Mouse (Mus musculus) limb, embryonic 15.5 days (tissue): ENCODE results near the gene Arf4. TPM values are rescaled to one million over a fixed set of nuclear protein-coding genes. Genes with fewer than 3 reads are reported as not detected.

Source experiments
- ATAC-seq: fragments of 200-750 bp; cut with Nextera tagmentation; 2 replicates; pipeline ENCODE4 v1.8.0; 2017; ENCODE audit warnings: low read depth, moderate TSS enrichment; ENCODE audit not compliant: insufficient number of reproducible peaks, low FRiP score, low TSS enrichment
- H3K27ac ChIP-seq: fragments of 300-500 bp; sonication (generic); 2 replicates; pipeline ENCODE4 v1.5.1; 2015; ENCODE audit warnings: moderate library complexity, mild to moderate bottlenecking, inconsistent platforms
- H3K27me3 ChIP-seq: fragments of 300-500 bp; sonication (generic); 2 replicates; pipeline ENCODE4 v1.6.1; 2015; ENCODE audit warnings: inconsistent platforms
- H3K36me3 ChIP-seq: fragments of 300-500 bp; sonication (generic); 2 replicates; pipeline ENCODE4 v1.6.1; 2015; ENCODE audit warnings: inconsistent platforms
- H3K4me1 ChIP-seq: fragments of 300-500 bp; sonication (generic); 2 replicates; pipeline ENCODE4 v1.6.1; 2015; ENCODE audit warnings: inconsistent platforms
- H3K4me2 ChIP-seq: fragments of 300-500 bp; sonication (generic); 2 replicates; pipeline ENCODE4 v1.6.1; 2015; ENCODE audit warnings: mild to moderate bottlenecking, inconsistent platforms
- H3K4me3 ChIP-seq: fragments of 300-500 bp; sonication (generic); 2 replicates; pipeline ENCODE4 v1.5.1; 2015; ENCODE audit warnings: mild to moderate bottlenecking, inconsistent platforms
- H3K9ac ChIP-seq: fragments of 300-500 bp; sonication (generic); 2 replicates; pipeline ENCODE4 v1.6.1; 2015; ENCODE audit warnings: inconsistent platforms
- H3K9me3 ChIP-seq: fragments of 300-500 bp; sonication (generic); 2 replicates; pipeline ENCODE4 v1.6.1; 2016; ENCODE audit warnings: inconsistent platforms
- WGBS: fragments of 180-500 bp; shearing (Covaris S2); methylation state at CpG from one replicate; pipeline ENCODE4 v1.1.7; 2015; 5-methylcytosine and 5-hydroxymethylcytosine counted together
- polyA plus RNA-seq: library from polyadenylated mRNA; unstranded; fragments of >200 nt; fragmentation: Nextera tagmentation; extraction: Ambion mirVana; gene quantifications from 2 replicates; pipeline ENCODE4 v1.2.1, GENCODE M21; 2015

The Arf4 gene
- 712 and 733 TPM in 2 replicates for polyA plus RNA-seq

DNA sequence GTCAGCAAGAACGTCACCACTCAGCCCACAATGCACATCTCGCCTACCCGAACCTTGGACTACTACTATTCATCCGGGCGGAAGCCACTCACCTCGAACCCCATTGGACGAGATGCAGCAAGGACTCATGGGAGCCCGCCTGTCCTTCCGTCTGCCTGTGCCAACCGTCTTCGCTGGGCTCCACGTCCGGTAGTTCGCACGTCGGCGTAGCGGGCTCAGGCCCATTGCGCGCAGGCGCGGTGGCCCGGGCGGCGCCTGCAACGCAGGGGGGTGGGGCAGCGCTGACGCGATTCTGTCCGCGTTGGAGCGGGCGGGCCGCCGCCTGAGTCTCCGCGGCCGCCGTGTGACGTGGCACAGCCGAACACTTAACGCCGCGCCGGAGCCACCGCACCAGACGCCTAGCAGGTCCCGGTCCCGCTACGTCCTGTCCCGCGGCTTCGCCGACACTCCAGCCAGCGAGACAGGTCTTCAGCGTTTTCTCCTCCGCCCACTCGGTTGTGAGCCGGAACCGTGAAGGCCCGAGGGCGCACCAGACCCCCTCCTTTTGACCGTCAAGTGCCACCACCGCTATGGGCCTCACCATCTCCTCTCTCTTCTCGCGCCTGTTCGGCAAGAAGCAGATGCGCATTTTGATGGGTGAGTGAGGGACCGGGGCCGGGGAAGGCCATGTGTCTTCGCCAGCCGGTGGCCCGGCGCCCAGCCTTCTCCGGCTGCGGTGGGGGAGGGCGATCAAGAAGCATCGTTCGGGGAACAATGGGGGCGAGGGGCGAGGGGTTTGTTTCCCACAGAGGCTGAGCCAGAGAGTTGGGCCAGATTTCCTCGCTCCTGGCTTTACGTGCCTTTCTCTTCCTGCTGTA, at the start of gene Arf4:
TSS of gene Arf4 (plus strand) at position 224 of the 857 bp plus-strand sequence.
- Histone ChIP-seq H3K9me3 (no peaks in the 10 kb centered on the region), H3K4me2 (peak within 1 kb of the TSS; percentile 61), H3K36me3 (no peaks in the 10 kb centered on the region), H3K4me1 (peaks cover 10% of the 10 kb centered on the region; the same call in 1 of the 2 replicates), H3K4me3 (peak within 1 kb of the TSS; percentile 77), H3K9ac (peak within 1 kb of the TSS; percentile 86), H3K27ac (peak within 1 kb of the TSS; percentile 98), H3K27me3 (no peaks in the 10 kb centered on the region)
- ATAC-seq: peak; percentile 99
- WGBS: under 1% methylated on average over 82 of the region's 83 CpGs

GRCm38 (mm10) chr14:26591353-26591752, 46.5 kb upstream of the Arf4 start:
- no peak overlapping the region for H3K27ac ChIP-seq
- no peaks in the 10 kb centered on the region for H3K9me3 ChIP-seq
- no peak overlapping the region for H3K4me3 ChIP-seq
- no peaks in the 10 kb centered on the region for H3K4me1 ChIP-seq
- no peaks in the 10 kb centered on the region for H3K27me3 ChIP-seq
- no peak overlapping the region for H3K4me2 ChIP-seq
- ATAC-seq: no peak
- no peak overlapping the region for H3K9ac ChIP-seq
- H3K36me3 ChIP-seq: peaks cover 13% of the 10 kb centered on the region; the same call in 1 of the 2 replicates

DNA sequence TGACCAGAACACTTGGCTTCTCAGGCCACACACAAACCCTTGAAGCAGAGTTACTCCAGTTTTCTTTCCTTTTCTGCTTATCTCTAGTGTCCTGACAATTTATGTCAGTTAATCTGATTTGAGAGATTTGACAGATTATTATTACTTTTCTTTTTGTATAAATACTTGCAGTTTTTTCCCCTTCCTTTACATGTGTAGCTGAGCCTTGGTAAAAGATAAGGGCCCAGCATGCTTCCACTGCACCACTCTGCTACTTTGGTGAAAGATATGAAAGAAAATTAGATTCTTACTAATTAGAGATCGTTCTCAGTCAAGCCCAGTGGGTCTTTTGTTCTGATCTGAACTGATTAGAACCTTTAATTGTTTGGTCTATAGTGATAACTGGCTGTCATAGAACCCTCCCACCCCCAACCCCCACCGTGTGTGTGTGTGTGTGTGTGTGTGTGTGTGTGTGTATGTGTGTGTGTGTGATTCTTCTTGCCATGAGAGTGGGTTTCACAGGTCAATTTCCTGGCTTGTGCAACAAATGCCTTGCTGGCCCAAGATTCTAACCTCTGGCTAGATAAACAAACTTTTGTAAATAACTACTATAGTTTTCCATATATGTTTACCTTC, 44.5 kb upstream of the Arf4 start:
- H3K9me3 ChIP-seq: no peaks in the 10 kb centered on the region
- ATAC-seq: no peak
- 84% methylated on average over 2 of the region's 2 CpGs for WGBS
- no peak overlapping the region for H3K4me2 ChIP-seq
- H3K27ac ChIP-seq: no peak overlapping the region
- no peak overlapping the region for H3K9ac ChIP-seq
- no peaks in the 10 kb centered on the region for H3K27me3 ChIP-seq
- peaks cover 27% of the 10 kb centered on the region for H3K36me3 ChIP-seq
- H3K4me3 ChIP-seq: no peak overlapping the region
- no peaks in the 10 kb centered on the region for H3K4me1 ChIP-seq

GRCm38 (mm10) chr14:26595167-26595566, 42.7 kb upstream of the Arf4 start:
- no peak overlapping the region for H3K27ac ChIP-seq
- H3K36me3 ChIP-seq: peaks cover 36% of the 10 kb centered on the region

DNA sequence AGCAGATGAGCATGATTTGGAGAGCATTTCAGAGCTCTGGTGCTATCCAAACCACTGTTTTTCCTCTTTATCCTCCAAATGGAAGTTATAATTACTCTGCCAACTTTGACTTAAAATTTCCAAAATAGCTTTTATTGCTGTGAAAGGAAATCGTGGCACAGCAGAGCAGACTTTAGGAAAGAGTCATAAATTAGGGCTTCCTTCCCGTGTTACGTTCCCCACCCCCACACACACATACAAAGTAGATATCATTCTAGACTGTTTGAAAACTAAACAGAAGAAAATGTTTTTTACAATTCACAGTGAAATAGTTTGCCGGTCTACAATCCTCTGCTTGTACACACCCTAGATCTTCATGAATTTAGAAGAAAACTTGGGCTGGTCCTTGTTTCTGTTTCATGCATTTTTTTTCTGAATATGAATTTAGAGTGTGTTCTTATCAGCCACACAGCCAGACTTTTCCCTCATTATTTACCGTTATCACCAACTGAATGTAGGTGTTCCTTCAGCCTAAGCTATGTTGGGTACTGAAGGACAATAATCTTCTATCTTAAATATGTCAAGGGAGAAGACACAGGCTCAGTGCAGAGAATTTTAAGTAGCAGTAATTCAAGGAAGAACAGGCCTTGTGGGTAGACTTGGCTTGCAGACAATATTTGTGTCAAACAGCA, 42.0 kb upstream of the Arf4 start:
- Histone ChIP-seq H3K4me3 (no peak overlapping the region), H3K27me3 (no peaks in the 10 kb centered on the region), H3K9me3 (no peaks in the 10 kb centered on the region), H3K27ac (no peak overlapping the region), H3K4me2 (no peak overlapping the region), H3K9ac (no peak overlapping the region), H3K36me3 (peaks cover 42% of the 10 kb centered on the region), H3K4me1 (no peaks in the 10 kb centered on the region)
- ATAC-seq: no peak
- 61% methylated on average over 5 of the region's 5 CpGs for WGBS

More at GRCm38 (mm10) chr14:26595167-26595566, 42.7 kb upstream of the Arf4 start:
- Histone ChIP-seq H3K9me3 (no peaks in the 10 kb centered on the region), H3K4me3 (no peak overlapping the region), H3K27me3 (no peaks in the 10 kb centered on the region), H3K4me1 (no peaks in the 10 kb centered on the region), H3K9ac (no peak overlapping the region), H3K4me2 (no peak overlapping the region)
- no peak for ATAC-seq
- WGBS: 92% methylated on average over 7 of the region's 7 CpGs

DNA sequence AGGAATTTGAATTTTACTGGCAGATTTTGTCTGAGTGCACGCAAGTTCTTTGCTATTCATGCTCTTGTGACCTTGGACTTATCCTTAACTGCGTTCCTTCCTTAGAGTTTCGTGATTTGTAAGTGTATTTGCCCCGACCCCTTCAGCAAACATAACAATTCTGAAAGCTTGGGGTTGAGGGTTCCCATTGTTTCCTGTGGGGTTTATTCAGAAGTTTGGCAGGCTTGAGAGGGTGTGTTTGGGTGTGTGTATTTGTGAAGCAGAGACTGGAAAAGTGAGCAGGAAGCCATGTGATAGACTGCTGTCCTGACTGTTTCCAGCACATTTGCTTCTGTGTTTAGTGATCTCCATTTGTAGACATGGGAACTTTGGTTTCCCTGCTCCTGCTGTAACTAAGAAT, 32.5 kb upstream of the Arf4 start:
- H3K4me2 ChIP-seq: no peak overlapping the region
- H3K27me3 ChIP-seq: no peaks in the 10 kb centered on the region
- H3K9ac ChIP-seq: no peak overlapping the region
- H3K36me3 ChIP-seq: peaks cover 54% of the 10 kb centered on the region
- no peak for ATAC-seq
- no peaks in the 10 kb centered on the region for H3K9me3 ChIP-seq
- WGBS: 89% methylated on average over 4 of the region's 4 CpGs
- H3K27ac ChIP-seq: no peak overlapping the region
- H3K4me3 ChIP-seq: no peak overlapping the region
- no peaks in the 10 kb centered on the region for H3K4me1 ChIP-seq

DNA sequence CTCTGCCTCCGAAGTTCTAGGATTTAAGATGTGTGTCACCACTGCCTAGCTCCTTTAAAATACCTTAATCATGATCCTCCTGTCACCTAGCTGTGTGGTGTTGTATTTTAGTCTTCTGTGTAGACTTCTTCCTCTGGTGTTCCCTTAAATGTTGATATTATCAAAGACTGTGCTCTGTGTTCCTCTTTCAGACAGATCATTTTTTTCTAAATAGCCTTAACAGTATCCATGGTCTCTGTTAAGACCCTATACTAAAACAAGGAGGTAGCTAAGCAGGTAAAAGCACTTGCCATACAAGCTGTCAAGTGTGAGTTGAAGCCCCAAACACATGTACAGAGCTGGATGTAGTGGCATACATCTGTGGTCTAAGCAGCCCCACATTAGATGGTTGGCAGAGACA, 28.2 kb upstream of the Arf4 start:
- Histone ChIP-seq H3K9ac (no peak overlapping the region), H3K4me2 (no peak overlapping the region), H3K9me3 (no peaks in the 10 kb centered on the region), H3K27ac (no peak overlapping the region), H3K27me3 (no peaks in the 10 kb centered on the region), H3K4me1 (no peaks in the 10 kb centered on the region), H3K36me3 (peaks cover 59% of the 10 kb centered on the region), H3K4me3 (no peak overlapping the region)
- 83% methylated on average over 1 of the region's 1 CpGs for WGBS
- ATAC-seq: no peak

DNA sequence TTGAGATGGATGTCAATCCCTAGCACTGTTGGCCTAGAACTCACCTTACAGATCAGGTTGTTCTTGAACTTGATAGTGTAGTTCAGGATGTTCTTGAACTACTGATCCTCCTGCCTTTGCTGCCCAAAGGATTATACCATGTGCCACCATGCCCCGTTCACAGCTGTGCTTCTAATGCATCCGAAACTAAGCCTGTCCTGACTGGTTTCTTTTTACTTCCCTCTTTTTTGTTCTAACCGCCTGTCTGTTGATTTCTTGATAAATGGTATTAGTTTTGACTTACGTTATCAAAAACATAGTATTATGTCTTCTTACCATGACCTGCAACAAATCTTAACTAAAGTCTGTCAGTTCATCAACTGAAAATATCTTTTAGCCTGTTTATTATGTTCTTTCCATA, 27.2 kb upstream of the Arf4 start:
- Histone ChIP-seq H3K4me1 (no peaks in the 10 kb centered on the region), H3K27ac (no peak overlapping the region), H3K9ac (no peak overlapping the region), H3K9me3 (no peaks in the 10 kb centered on the region), H3K27me3 (no peaks in the 10 kb centered on the region), H3K36me3 (peaks cover 59% of the 10 kb centered on the region), H3K4me2 (no peak overlapping the region), H3K4me3 (no peak overlapping the region)
- ATAC-seq: no peak
- WGBS: 92% methylated on average over 4 of the region's 4 CpGs

GRCm38 (mm10) chr14:26625301-26625700, 12.6 kb upstream of the Arf4 start:
- H3K9ac ChIP-seq: no peak overlapping the region
- H3K4me3 ChIP-seq: no peak overlapping the region
- H3K27ac ChIP-seq: no peak overlapping the region
- H3K4me2 ChIP-seq: no peak overlapping the region
- no peaks in the 10 kb centered on the region for H3K27me3 ChIP-seq
- H3K36me3 ChIP-seq: peaks cover 88% of the 10 kb centered on the region
- no peaks in the 10 kb centered on the region for H3K4me1 ChIP-seq
- ATAC-seq: no peak
- WGBS: 89% methylated on average over 4 of the region's 4 CpGs
- H3K9me3 ChIP-seq: no peaks in the 10 kb centered on the region

GRCm38 (mm10) chr14:26626605-26627140, 11.2 kb upstream of the Arf4 start:
- Histone ChIP-seq H3K36me3 (peaks cover 83% of the 10 kb centered on the region), H3K4me3 (no peak overlapping the region), H3K4me1 (no peaks in the 10 kb centered on the region), H3K27ac (no peak overlapping the region), H3K9me3 (no peaks in the 10 kb centered on the region), H3K9ac (no peak overlapping the region), H3K27me3 (no peaks in the 10 kb centered on the region), H3K4me2 (no peak overlapping the region)
- 89% methylated on average over 5 of the region's 5 CpGs for WGBS
- no peak for ATAC-seq

DNA sequence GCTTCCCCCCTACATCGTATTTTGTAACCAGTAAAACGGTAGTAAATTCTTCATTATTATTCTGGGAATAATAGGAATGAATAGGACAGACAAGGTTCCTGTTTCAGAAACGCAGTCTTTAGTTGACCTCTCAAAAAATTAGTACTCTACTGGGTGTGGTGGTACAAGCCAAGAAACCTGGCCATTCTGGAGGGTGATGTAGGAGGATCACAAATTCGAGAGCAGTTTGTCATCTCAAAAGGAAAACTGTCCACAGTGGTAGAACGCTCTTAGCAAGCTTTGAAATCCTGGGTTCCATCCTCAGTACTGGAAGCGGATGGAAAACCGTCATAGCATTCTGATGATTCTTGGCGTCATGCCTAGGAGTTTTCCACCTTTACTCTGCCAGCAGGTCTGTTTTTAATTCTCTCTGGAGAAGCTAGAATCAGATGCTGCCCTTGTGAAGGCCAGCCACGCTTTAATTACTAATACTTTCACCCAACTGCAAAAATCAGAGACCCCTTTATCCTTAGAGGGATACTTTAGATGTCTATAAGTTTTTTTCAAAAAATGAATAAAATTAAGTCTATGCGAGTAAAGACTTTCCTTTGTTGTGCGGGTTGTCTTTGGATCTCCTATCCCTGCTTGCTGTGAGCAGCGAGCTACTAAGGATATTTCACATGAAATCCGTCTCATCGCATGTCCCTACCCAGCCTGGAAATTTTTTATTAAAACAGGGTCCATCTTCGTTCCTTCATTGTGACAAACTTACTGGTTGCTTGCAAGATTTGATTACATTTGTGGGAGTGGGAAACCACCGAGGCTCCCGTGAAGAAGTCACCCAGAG, 636 bp upstream of the Arf4 start:
- H3K4me3 ChIP-seq: peak overlapping the region; percentile 77
- H3K27me3 ChIP-seq: no peaks in the 10 kb centered on the region
- peaks cover 10% of the 10 kb centered on the region; the same call in 1 of the 2 replicates for H3K4me1 ChIP-seq
- no peaks in the 10 kb centered on the region for H3K9me3 ChIP-seq
- ATAC-seq: peak; percentile 5
- H3K27ac ChIP-seq: peak overlapping the region; percentile 98
- peak overlapping the region; percentile 50 for H3K4me2 ChIP-seq
- 0 out of 2 replicates have a peak overlapping the region, but pooled peaks have one; percentile 39 for H3K9ac ChIP-seq
- 13% methylated on average over 17 of the region's 17 CpGs for WGBS
- peaks cover 7% of the 10 kb centered on the region; the same call in 1 of the 2 replicates for H3K36me3 ChIP-seq
